Mouse (Mus musculus): ENCODE measurements at regions not wholly inside any gene's neighbourhood (a gene's known extent, or its start where the extent isn't known, plus 50 kb on each side); places are given as distances from the start of the nearest gene placed in this dataset.

- TF ChIP-seq CTCF (conservative IDR thresholded peaks at IDR 0.05; ENCODE audit: low read length): no peak
- TF ChIP-seq POU5F1 (IDR thresholded peaks at IDR 0.05; ENCODE audit: borderline replicate concordance, low read length): no peak
Measured at GRCm38 (mm10) chr4:95110828-95111227, 58.8 kb upstream of the Jun start.

Measured in E14TG2a.4 (cell line).